Mouse (Mus musculus) activated CD4-positive, CD25-positive, alpha-beta regulatory T cell (primary cell): ENCODE measurements around the gene Cnot11. TPM values are rescaled to one million over a fixed set of nuclear protein-coding genes. Genes with fewer than 3 reads are reported as not detected.

ENCODE experiments used
- polyA plus RNA-seq, 2 experiments: library from polyadenylated mRNA; unstranded; fragments of 100-300 nt; shearing (Covaris generic); gene quantifications; one replicate each; pipeline ENCODE4 v1.2.1; 2017

The Cnot11 gene
- 10 to 100 TPM; 47.2 to 48.7 TPM for polyA plus RNA-seq

DNA sequence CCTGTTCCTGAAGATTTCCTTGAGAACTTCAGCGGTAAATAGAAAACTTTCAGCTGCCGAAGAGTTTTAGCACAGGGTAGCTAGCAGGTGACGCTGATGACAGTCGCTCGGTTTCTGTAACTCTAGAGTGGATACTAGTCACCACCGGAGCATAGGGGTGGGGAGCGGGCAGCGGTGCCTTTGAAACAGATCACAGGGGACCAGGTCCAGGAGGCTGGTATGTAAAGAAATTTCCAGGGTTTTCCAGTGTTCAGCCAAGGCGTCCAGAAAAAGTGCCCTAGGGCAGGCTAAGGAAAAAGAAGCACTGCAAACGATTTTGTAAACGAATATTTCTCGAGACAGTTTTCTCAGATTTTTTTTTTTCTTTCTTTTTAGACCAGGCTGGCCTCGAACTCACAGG, at the start of gene Cnot11:
TSS of gene Cnot11 (plus strand) at position 162 of the 400 bp plus-strand sequence.

DNA sequence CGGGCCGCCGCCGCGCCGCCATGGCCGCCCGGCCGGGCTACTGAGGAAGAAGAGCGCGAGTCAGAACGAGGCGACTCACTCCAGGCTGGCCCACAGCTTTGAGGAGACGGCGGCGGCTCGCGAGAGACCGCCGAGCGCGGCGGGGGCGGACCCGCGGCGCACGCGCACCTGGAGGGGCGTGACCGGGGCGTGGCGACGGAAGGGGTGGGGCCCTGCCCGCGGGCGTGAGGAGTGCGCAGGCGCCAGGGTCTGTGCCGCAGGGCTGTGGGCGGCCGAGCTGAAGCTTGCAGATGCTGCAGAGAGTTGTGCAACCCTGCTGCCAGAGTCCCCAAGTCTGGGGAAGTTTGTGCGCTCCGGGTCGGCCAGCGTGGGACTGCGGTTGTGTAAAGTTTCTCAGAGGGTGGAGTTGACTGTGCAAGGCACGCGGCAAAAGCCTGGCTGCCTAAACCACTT, 42.5 kb downstream of the Cnot11 start, which contains the start of gene Rnf149:
TSS of gene Rnf149 (minus strand) at position 153 of the 453 bp plus-strand sequence.

Other genes starting within 250 kb of the Cnot11 start
- gene Rpl31, start 167.2 kb upstream of the Cnot11 start, polyA plus RNA-seq = 100 to 1,000 TPM; 237 to 448 TPM
- gene Tbc1d8, start 56.2 kb upstream of the Cnot11 start, polyA plus RNA-seq = under 1 TPM; 0.52 to 0.61 TPM
- gene Rnf149, start 42.4 kb downstream of the Cnot11 start, polyA plus RNA-seq = 10 to 100 TPM; 53.4 to 66.0 TPM
- under 1 TPM in 1 of 2 experiments, not detected in 1; 0.04 TPM for gene Creg2, start 116.5 kb downstream of the Cnot11 start, polyA plus RNA-seq
- gene Rfx8, start 186.0 kb downstream of the Cnot11 start, polyA plus RNA-seq = under 1 TPM in 1 of 2 experiments, not detected in 1; 0.16 TPM